Mouse (Mus musculus): ENCODE results near the gene Cdh10.

GRCm38 (mm10) chr15:18890358-18890757 is 71.6 kb downstream of the Cdh10 start:
- no peak for TF ChIP-seq CTCF (IDR thresholded peaks at IDR 0.05; ENCODE audit: insufficient read depth, low read depth, low read length)
- TF ChIP-seq POLR2A (IDR thresholded peaks at IDR 0.05; ENCODE audit: insufficient read depth, low read depth, low read length), result no peak

All from olfactory bulb, adult 2 months (tissue).